Mouse (Mus musculus): ENCODE data around the gene Lrrc25. TPM values are rescaled to one million over a fixed set of nuclear protein-coding genes. Genes with fewer than 3 reads are reported as not detected.

The Lrrc25 gene
- total RNA-seq, 2 experiments from 2014 or later, result 2.9 to 3.1 TPM

- ATAC-seq (replicated peaks; ENCODE audit: poor library complexity, severe bottlenecking), result no peak
Measured at GRCm38 (mm10) chr8:70598283-70598682, 17.7 kb upstream of the Lrrc25 start.

- no peak for ATAC-seq (replicated peaks; ENCODE audit: poor library complexity, severe bottlenecking)
Measured at GRCm38 (mm10) chr8:70598722-70599121, 17.2 kb upstream of the Lrrc25 start.

DNA sequence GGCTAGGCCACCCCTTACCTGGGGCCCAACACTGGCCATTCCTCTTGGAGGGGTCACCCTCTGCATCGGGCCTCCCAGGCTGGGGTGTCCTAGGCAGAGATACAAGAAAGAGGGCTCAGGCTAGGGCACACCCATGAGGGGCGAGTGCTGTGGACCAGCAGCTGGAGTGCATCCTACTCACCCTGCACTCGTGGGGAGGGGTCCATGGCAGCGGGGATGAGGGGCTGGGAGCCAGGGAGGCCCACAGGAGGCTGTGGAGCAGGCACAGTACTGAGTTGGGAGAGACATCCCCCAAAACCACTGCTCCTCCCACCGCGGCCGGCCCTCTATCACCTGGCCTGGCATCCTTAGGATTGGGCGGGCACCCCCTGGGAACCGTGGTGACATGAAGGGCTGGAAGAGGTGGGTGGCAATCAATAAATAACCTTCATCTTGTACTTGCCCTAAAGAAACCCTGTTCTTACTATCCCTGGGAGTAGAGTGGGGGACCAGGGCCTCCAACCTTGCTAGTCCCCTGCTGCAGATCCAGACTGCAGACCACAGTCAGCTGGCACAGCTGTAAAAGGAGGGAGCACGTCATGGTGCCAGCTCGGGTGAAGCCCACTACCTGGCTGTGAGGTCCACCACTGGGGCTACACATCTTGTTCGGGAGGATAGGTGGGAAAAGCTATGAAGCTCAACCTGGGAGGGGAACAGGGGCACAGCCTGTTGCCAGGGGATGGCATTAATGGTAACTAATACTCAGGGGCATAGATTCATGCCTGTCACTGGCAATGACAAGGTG lies 16.3 kb upstream of the Lrrc25 start:
- no peak for ATAC-seq (replicated peaks; ENCODE audit: poor library complexity, severe bottlenecking)

DNA sequence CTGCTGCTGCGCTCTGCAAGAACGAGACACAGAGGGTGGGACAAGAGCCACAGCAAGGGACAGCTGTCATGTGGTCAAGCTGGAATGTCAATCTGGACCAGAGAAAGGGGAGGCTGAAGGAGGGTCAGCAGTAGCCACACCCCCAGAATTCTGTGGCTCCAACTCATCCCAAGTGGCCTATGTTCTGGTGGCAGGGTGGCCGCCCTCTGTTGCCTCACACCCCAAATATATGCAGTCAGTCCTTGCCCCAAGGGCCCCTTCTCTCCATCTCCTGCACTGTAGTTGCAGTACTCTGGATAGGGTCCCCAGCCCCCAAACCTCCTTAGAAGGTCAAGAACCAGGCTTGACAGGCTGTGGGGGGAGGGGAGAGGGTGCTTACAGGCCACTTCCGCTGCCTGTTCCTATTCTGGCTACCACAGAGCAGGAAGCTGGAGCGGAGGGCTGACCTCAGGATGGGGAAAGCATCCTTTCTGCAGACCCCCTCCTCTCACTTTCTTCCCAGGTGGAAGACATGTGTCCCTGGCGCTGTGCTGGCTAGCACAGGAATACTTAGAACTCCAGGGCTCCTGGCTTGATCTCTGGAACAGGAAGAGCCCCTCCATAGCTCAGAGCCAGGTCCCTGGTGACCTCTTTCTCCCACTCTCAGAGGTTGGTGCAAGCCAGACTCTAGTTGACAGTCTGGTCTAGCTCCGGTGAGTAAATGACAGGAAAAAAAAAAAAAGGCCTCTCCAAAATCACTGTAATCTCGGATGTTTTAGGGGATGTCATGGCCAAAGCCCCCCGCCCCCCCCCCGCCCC lies 15.3 kb upstream of the Lrrc25 start:
- peak; percentile 50 for ATAC-seq (replicated peaks; ENCODE audit: poor library complexity, severe bottlenecking)

GRCm38 (mm10) chr8:70601271-70601649 lies 14.7 kb upstream of the Lrrc25 start:
- ATAC-seq (replicated peaks; ENCODE audit: poor library complexity, severe bottlenecking), result peak; percentile 66

DNA sequence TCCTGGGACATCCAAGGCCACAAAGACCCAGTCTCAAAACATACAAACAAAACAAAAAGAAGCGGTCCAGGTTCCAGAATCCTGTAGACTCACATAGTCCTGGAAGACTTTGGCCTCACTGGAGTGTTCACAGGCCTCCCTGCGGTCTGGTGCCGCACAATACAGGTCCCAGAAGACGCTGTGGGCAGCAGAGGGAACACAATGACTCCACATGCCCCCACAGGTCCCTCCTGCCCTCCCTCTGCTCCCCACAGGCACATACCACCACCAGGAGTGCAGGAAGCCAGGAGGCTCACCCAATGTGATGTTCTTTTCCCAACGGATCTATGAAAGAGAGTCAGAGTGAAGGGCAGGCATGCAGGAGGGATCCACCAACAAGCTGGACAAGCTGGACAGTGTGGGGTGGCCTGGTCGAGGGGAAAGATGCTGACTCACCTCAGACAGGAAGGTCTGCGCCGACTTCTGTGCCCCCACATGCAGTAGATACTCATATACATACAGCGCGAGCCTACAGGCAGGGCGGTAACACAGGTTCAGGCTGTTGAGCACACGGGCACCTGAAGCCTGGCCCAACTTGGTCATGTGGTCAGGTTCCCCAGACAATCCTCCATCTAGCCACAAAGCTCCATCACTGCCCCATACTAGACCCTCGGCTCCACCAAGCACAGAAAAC lies 13.7 kb upstream of the Lrrc25 start:
- ATAC-seq (replicated peaks; ENCODE audit: poor library complexity, severe bottlenecking), result no peak

GRCm38 (mm10) chr8:70604558-70604957 lies 11.4 kb upstream of the Lrrc25 start:
- no peak for ATAC-seq (replicated peaks; ENCODE audit: poor library complexity, severe bottlenecking)

DNA sequence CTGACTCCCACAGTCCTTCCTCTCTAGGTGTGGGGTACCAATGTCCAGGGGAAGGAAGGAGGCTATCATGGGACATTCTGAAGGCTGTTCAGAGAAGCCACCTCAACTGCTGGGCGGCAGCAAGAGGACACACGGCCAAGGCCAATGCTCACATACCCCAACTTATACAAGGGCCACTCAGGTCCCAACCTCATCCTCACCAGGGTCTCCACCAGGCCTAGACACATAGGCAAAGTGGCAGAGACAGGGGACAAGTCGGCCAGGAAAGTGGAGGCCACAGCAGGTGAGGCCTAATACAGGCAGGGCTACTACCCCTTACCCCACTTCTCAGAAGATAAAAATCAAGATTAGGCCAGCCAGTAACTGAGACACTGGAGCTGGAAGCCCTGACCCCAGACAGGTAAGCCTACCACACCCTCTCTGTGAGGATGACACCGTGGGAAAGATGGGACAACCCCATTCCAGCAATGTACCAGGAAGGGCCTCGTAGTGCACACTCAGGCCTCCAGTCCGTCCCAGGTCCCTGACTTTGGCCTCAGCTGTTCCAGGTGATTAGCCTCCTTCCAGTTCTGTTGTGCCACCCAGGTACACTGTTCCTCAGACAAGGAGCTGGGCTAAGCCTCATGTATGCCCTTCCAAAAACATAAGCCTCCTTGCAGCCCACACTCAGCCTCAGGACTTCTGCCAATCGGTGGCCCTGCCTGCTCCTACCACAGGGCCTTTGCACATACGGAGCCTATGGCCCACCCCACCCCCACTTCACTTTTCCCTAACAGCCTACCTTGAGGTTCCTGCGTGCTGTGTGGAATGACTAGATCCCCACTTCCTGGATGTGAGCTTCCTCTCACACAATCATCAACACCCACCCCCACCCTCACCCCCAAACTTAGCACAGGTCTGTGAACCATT lies 9.8 kb upstream of the Lrrc25 start:
- ATAC-seq (replicated peaks; ENCODE audit: poor library complexity, severe bottlenecking), result no peak

DNA sequence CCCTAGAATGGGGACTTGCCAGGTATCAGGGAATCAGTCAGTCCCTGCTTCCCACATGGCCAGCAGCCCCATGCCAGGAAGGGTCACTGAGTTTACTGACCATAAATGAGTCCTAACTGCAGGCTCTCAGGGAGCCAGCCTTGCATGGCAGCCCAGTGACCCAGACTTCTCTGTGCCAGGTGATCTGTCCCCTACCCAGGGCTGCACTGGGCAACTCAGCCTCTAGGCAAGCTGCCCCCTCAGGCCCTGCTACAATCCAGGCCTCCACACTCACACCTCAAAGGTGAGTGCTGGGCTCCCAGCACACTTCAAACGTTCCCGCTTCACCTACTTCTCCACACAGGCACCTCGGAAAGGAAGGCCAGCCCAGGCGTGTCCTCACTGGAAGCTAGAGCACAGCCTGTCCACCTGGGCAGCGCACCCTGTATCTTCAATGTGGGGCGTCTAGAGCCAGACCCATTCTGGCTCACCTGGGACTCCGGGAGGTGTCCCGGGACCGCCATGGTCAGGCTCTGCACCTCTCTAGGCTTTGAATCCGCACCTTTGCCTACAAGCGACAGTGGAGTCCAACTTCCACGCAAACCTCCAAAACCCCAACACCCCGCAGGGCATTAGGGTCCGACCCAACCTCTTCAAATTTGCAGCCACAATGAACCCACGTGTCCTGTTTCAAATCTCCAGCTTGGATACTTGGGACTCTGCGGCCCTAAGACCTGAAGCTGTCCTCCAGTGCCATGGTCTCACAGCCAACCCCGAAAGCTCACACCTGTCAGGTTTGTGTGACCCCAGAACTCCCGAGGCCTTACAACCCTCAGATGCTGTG lies 9.0 kb upstream of the Lrrc25 start:
- no peak for ATAC-seq (replicated peaks; ENCODE audit: poor library complexity, severe bottlenecking)

DNA sequence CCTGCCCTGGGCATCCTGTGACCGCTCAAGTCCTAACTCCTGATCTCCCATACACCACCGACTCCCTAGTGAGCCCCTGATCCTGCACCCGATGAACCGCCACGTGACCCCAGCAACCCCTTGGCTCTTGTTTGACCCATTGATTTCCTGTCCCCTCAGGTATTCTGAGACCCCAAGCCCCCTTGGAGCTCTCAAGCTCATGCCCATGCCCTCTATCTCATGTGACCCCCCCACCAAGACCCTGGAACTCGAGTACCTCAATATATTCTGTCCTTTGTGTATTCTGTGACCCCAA lies 8.4 kb upstream of the Lrrc25 start:
- ATAC-seq (replicated peaks; ENCODE audit: poor library complexity, severe bottlenecking), result no peak

DNA sequence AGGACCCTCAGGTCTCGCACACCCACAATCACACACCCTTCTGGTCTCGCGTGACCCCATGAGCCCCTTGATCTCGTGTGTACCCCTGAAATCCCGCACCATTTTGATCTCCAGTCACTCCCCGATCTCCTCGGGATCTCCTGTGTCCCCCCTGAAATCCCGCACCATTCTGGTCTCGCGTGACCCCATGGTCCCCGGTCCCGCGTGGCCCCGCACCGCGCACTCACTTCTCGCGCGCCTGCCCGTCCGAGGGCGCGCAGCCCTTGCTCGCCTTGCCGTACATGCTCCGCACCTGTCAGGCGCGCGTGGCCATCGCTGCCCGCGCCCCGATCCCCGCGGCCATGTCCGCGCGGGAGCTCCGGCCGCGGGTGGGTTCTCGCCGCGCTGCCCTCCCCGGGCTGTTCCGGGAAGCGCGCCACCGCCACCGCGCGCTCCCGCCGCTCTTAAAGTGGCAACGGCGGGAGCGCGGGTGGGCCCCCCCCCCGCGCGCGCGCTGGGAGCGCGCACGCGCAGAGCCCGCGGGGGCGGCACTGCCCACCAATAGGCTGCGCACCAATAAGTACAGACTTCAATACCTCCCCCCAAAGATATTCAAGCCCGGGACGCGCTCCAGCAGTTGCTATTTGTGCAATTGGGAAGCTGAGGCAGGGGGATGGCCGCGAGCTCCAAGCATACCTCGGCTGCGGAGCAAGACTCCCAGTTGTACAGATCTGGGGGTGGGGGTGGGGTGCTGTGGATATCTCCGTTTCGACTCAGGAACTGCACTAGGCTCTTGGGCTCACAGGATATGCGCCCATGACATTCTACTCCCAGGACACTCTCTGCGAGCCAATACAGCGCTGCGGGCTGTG lies 7.8 kb upstream of the Lrrc25 start:
- ATAC-seq (replicated peaks; ENCODE audit: poor library complexity, severe bottlenecking), result no peak

- no peak for ATAC-seq (replicated peaks; ENCODE audit: poor library complexity, severe bottlenecking)
Measured at GRCm38 (mm10) chr8:70608749-70609367, 7.1 kb upstream of the Lrrc25 start, which contains the start of gene Ssbp4. Ssbp4 (minus strand) TSS chr8:70608872.

GRCm38 (mm10) chr8:70609368-70609848 lies 6.5 kb upstream of the Lrrc25 start:
- peak; percentile 47 for ATAC-seq (replicated peaks; ENCODE audit: poor library complexity, severe bottlenecking)

DNA sequence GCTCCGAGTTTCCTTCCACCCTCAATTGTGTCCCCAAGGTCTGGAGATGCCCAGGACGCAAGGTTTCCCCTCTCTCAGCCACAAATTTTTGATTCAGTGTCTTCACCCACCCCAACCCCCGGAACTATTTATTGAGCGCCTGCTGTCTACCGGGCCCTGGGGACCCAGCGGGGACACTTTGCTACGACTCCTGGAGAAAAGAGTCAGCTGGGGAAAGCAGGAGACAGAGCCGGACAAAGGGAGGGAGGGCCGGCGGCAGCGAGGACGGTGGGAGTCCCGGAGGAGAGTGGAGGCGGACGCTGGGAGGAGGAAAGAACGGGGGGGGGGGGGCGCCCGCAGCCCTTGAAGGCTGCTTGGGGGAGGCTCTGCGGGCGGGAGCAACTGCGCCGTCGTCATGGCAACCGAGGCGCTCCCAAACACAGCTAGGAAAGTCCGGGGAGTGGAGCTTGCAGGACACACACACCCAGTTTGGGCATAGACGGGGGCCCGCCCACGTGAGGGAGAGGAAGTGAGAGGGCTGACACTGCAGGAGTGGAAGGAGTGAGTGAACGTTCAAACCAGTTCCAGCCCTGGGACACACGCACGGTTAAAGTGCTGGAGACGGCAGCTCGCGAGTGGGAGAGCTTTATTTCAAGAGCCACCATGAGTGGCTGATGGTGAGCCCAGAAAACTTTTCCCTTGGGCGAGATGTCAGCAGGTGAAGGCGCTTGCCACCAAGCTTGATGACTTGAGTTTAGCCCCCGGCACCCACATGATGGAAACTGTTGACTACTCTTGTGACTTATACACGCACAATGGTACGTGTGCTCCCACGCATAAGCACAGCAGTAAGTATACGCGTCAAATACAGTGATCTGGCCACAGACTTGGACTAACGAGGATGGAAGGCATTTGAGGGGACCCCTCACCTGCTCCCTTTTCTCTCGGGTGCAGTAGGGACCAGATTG lies 5.8 kb upstream of the Lrrc25 start:
- peak; percentile 59 for ATAC-seq (replicated peaks; ENCODE audit: poor library complexity, severe bottlenecking)

DNA sequence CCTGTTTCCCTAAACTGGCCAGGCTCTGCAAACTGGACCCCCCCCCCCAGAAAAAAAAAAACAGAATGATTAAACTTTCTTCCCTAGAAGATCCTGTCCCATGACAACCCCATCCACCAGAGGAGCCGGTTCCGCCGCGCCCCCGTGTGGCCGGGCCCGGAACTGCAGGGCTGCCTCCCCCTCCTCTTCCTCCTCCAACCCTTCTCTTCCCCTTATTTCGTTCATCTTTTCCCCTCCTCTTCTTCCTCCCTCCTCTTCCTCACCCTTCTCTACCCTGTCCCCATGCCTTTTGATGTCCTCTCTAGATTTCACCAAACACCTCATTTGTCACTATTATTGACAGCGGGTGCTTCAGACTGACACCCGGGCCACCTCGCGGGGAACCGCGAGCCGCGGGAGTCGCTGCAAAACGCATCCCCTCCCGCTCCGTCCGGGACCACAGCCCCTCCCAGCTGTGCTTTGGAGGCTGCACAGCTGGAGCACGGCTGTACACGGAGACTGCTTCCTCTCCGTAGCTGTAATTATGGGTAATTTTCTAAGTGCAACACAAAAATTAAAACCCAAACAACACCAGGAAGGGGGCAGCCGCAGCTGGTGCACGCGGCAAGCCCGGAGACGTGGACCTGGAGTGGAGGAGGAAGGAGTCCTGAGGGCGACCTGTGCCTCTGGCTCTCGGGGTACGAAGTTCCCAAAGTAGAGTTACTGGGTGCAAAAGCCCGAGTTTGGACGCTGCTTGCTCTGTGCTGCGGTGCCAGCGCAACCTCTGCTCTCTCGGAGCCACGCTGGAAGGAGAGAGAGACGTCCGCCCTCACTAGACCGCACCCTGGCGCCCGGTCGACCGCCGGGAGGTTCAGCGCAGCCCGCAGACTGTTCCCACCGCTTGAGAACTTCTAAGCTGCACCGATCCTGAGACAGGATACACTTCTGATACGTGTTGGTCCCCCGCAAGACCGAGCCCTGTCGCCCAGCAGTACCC lies 4.9 kb upstream of the Lrrc25 start:
- peak; percentile 8; the same call in 1 of the 2 replicates for ATAC-seq (replicated peaks; ENCODE audit: poor library complexity, severe bottlenecking)

GRCm38 (mm10) chr8:70611849-70612248 lies 4.1 kb upstream of the Lrrc25 start:
- ATAC-seq (replicated peaks; ENCODE audit: poor library complexity, severe bottlenecking), result peak; percentile 19
